ENCODE assay signal across 8 mouse cellular contexts in genomic region chr3:69126509-69127345, GRCm38 (mm10). TPM values are rescaled to one million over a fixed set of nuclear protein-coding genes. Genes with fewer than 3 reads are reported as not detected.
DNase-seq lines count a peak whose midpoint lies in the region; ATAC-seq and TF ChIP-seq lines count a peak whose summit lies in the region.

TSS of gene Kpna4 (minus strand) at chr3:69127113.

- TF ChIP-seq CTCF in E14TG2a.4 (conservative IDR thresholded peaks at IDR 0.05; ENCODE audit: low read length), result no peak
- no peak for TF ChIP-seq CTCF in heart, postnatal 0 days (IDR thresholded peaks at IDR 0.05; ENCODE audit: low read depth)
- no peak for TF ChIP-seq CTCF in testis, adult 2 months (IDR thresholded peaks at IDR 0.05; ENCODE audit: control insufficient read depth, insufficient read depth, insufficient replicate concordance, low read depth, low read length)

- H3K9me3 ChIP-seq in E14TG2a.4 (ENCODE audit: low read length), result no peaks in the 10 kb centered on the region
- no peaks in the 10 kb centered on the region for H3K9me3 ChIP-seq in forebrain, embryonic 12.5 days
- no peaks in the 10 kb centered on the region for H3K9me3 ChIP-seq in heart, postnatal 0 days (replicated peaks; ENCODE audit: control insufficient read depth, low read length)
- no peaks in the 10 kb centered on the region for H3K9me3 ChIP-seq in liver, embryonic 16.5 days (replicated peaks; ENCODE audit: control insufficient read depth, low read length)
- H3K9me3 ChIP-seq in neural tube, embryonic 13.5 days, result no peaks in the 10 kb centered on the region

- H3K4me3 ChIP-seq in E14TG2a.4 (replicated peaks; ENCODE audit: low read length), result peak within 1 kb of the TSS; percentile 89
- peak within 1 kb of the TSS; percentile 96 for H3K4me3 ChIP-seq in forebrain, embryonic 12.5 days (replicated peaks)
- peak within 1 kb of the TSS; percentile 87 for H3K4me3 ChIP-seq in heart, postnatal 0 days (ENCODE audit: low read depth, low read length)
- peak within 1 kb of the TSS; percentile 98 for H3K4me3 ChIP-seq in liver, embryonic 16.5 days (ENCODE audit: low read depth, low read length)
- H3K4me3 ChIP-seq in neural tube, embryonic 13.5 days, result peak within 1 kb of the TSS; percentile 94
- peak within 1 kb of the TSS; percentile 98 for H3K4me3 ChIP-seq in testis, adult 2 months (ENCODE audit: control insufficient read depth, low read depth, low read length)

- WGBS in forebrain, embryonic 12.5 days, result under 1% methylated on average over 73 of the region's 107 CpGs
- under 1% methylated on average over 74 of the region's 107 CpGs for WGBS in heart, postnatal 0 days
- WGBS in liver, embryonic 16.5 days (ENCODE audit: insufficient replicate concordance), result under 1% methylated on average over 95 of the region's 107 CpGs
- under 1% methylated on average over 84 of the region's 107 CpGs for WGBS in neural tube, embryonic 13.5 days

- peaks cover 15% of the 10 kb centered on the region for H3K4me1 ChIP-seq in E14TG2a.4 (replicated peaks; ENCODE audit: low read depth, low read length)
- peaks cover 21% of the 10 kb centered on the region for H3K4me1 ChIP-seq in forebrain, embryonic 12.5 days
- peaks cover 12% of the 10 kb centered on the region; the same call in 1 of the 2 replicates for H3K4me1 ChIP-seq in heart, postnatal 0 days (ENCODE audit: control insufficient read depth, insufficient read depth)
- peaks cover 3% of the 10 kb centered on the region for H3K4me1 ChIP-seq in liver, embryonic 16.5 days (ENCODE audit: control insufficient read depth, low read depth, low read length)
- peaks cover 25% of the 10 kb centered on the region for H3K4me1 ChIP-seq in neural tube, embryonic 13.5 days (replicated peaks)
- H3K4me1 ChIP-seq in testis, adult 2 months (ENCODE audit: control insufficient read depth, insufficient read depth, low read length), result peaks cover 2% of the 10 kb centered on the region; the same call in 1 of the 2 replicates

- peaks cover 5% of the 10 kb centered on the region; the same call in 1 of the 2 replicates for H3K27me3 ChIP-seq in E14TG2a.4 (ENCODE audit: insufficient read depth, low read length)
- no peaks in the 10 kb centered on the region for H3K27me3 ChIP-seq in forebrain, embryonic 12.5 days
- no peaks in the 10 kb centered on the region for H3K27me3 ChIP-seq in heart, postnatal 0 days (ENCODE audit: control insufficient read depth, insufficient read depth, low read length)
- H3K27me3 ChIP-seq in liver, embryonic 16.5 days (ENCODE audit: control insufficient read depth, insufficient read depth, low read depth, low read length), result no peaks in the 10 kb centered on the region
- H3K27me3 ChIP-seq in neural tube, embryonic 13.5 days, result peaks cover 5% of the 10 kb centered on the region; the same call in 1 of the 2 replicates
- no peaks in the 10 kb centered on the region for H3K27me3 ChIP-seq in testis, adult 2 months (ENCODE audit: control insufficient read depth, insufficient read depth, low read length)

- H3K9ac ChIP-seq in forebrain, embryonic 12.5 days, result peak within 1 kb of the TSS; percentile 94
- peak within 1 kb of the TSS; percentile 90 for H3K9ac ChIP-seq in heart, postnatal 0 days (replicated peaks; ENCODE audit: low read depth, low read length)
- peak within 1 kb of the TSS; percentile 96 for H3K9ac ChIP-seq in liver, embryonic 16.5 days (ENCODE audit: low read depth, low read length)
- H3K9ac ChIP-seq in neural tube, embryonic 13.5 days, result peak within 1 kb of the TSS; percentile 95

- TF ChIP-seq EP300 in heart, postnatal 0 days (IDR thresholded peaks at IDR 0.05; ENCODE audit: low read depth), result peak; percentile 70; the same call in 1 of the 2 replicates

- DNase-seq in c-Kit-positive CD71-positive TER-119-positive erythroid progenitor cells, embryonic 14.5 days (ENCODE audit: low spot score), result peak; percentile 93
- DNase-seq in heart, postnatal 0 days (ENCODE audit: low spot score), result peak; percentile 98
- peak; percentile 94 to 97 for DNase-seq in kidney, postnatal 4 days

- H3K36me3 ChIP-seq in E14TG2a.4 (ENCODE audit: insufficient read depth, low read length), result no peaks in the 10 kb centered on the region
- H3K36me3 ChIP-seq in forebrain, embryonic 12.5 days (replicated peaks), result no peaks in the 10 kb centered on the region
- no peaks in the 10 kb centered on the region for H3K36me3 ChIP-seq in heart, postnatal 0 days (replicated peaks; ENCODE audit: control insufficient read depth, insufficient read depth, low read length)
- no peaks in the 10 kb centered on the region for H3K36me3 ChIP-seq in liver, embryonic 16.5 days (ENCODE audit: control insufficient read depth, insufficient read depth)
- no peaks in the 10 kb centered on the region for H3K36me3 ChIP-seq in neural tube, embryonic 13.5 days
- H3K36me3 ChIP-seq in testis, adult 2 months (ENCODE audit: control insufficient read depth, insufficient read depth, low read length), result no peaks in the 10 kb centered on the region

- peak; percentile 92 for TF ChIP-seq POLR2A in testis, adult 2 months (IDR thresholded peaks at IDR 0.05; ENCODE audit: control insufficient read depth, low read depth, low read length)

- peak within 1 kb of the TSS; percentile 65 for H3K4me2 ChIP-seq in forebrain, embryonic 12.5 days
- peak within 1 kb of the TSS; percentile 67 for H3K4me2 ChIP-seq in heart, postnatal 0 days (ENCODE audit: low read depth, low read length)
- H3K4me2 ChIP-seq in liver, embryonic 16.5 days (ENCODE audit: low read depth, low read length), result peak within 1 kb of the TSS; percentile 88
- H3K4me2 ChIP-seq in neural tube, embryonic 13.5 days, result peak within 1 kb of the TSS; percentile 73

- peak within 1 kb of the TSS; percentile 96 for H3K27ac ChIP-seq in forebrain, embryonic 12.5 days
- peak within 1 kb of the TSS; percentile 94 for H3K27ac ChIP-seq in heart, postnatal 0 days (ENCODE audit: low read depth)
- peak within 1 kb of the TSS; percentile 93 for H3K27ac ChIP-seq in liver, embryonic 16.5 days (ENCODE audit: low read length)
- peak within 1 kb of the TSS; percentile 96 for H3K27ac ChIP-seq in neural tube, embryonic 13.5 days (replicated peaks)
- H3K27ac ChIP-seq in testis, adult 2 months (ENCODE audit: control insufficient read depth, insufficient read depth, low read depth, low read length), result peak within 1 kb of the TSS; percentile 96

- ATAC-seq in forebrain, embryonic 12.5 days (ENCODE audit: low FRiP score), result peak; percentile 97
- ATAC-seq in heart, postnatal 0 days (ENCODE audit: insufficient read depth, low read depth), result peak; percentile 97
- ATAC-seq in liver, embryonic 16.5 days (ENCODE audit: low read depth), result peak; percentile 92
- ATAC-seq in neural tube, embryonic 13.5 days (ENCODE audit: low read depth), result peak; percentile 98

RNA-seq across cellular contexts. Expression of gene Kpna4, which starts in this region (rescaled TPM):
- polyA plus RNA-seq in forebrain, embryonic 12.5 days (2016; fragmentation: Nextera tagmentation; extraction: Ambion mirVana), result 53.3 and 56.6 TPM in 2 replicates
- 31.3 and 33.5 TPM in 2 replicates for total RNA-seq in heart, postnatal 0 days (2014; rRNA removed; ENCODE audit: low replicate concordance)
- polyA plus RNA-seq in heart, postnatal 0 days (2015; fragmentation: Nextera tagmentation; extraction: Ambion mirVana), result 18.6 and 20.7 TPM in 2 replicates
- polyA plus RNA-seq in liver, embryonic 16.5 days (2015; fragmentation: Nextera tagmentation; extraction: Ambion mirVana), result 8.5 and 8.6 TPM in 2 replicates
- 31.8 and 35.0 TPM in 2 replicates for polyA plus RNA-seq in neural tube, embryonic 13.5 days (2015; fragmentation: Nextera tagmentation; extraction: Ambion mirVana)
- polyA plus RNA-seq in testis, adult 2 months (2012; rRNA removed), result 29.6 and 36.5 TPM in 2 replicates

Comparison
In these comparisons a context has a peak if more than half of its experiments do, and no peak if none do; other contexts are left out.
1. Peak in every context shown above with its lines: DNase-seq, ATAC-seq, H3K4me3 ChIP-seq and H3K27ac ChIP-seq.